Mouse (Mus musculus) embryonic fibroblast, embryonic 13.5 days (primary cell): ENCODE data around the gene Rnft1.

ENCODE experiments used
- CTCF ChIP-seq: IDR thresholded peaks from 2 replicates; pipeline ENCODE4 v1.5.1; 2011; ENCODE audit warnings: mild to moderate bottlenecking, control low read depth, low read length, moderate library complexity, borderline replicate concordance; ENCODE audit not compliant: insufficient read depth
- POLR2A ChIP-seq: IDR thresholded peaks from 2 replicates; pipeline ENCODE4 v1.6.1; 2011; ENCODE audit warnings: low read depth, mild to moderate bottlenecking, control low read depth, low read length, moderate library complexity

GRCm38 (mm10) chr11:86468345-86468744 lies 16.1 kb upstream of the Rnft1 start:
- TF ChIP-seq CTCF (no peak), POLR2A (no peak)
